Mouse (Mus musculus) stomach, postnatal 0 days (tissue): ENCODE measurements around the gene Rap1gap2. TPM values are rescaled to one million over a fixed set of nuclear protein-coding genes. Genes with fewer than 3 reads are reported as not detected.

ENCODE experiments used
- ATAC-seq: fragments of 200-750 bp; cut with Nextera tagmentation; 2 replicates; pipeline ENCODE4 v1.8.0; 2017; ENCODE audit not compliant: low FRiP score, low TSS enrichment
- DNase-seq: peaks from one replicate; pipeline ENCODE4 v3.0.0-alpha.2; 2016; ENCODE audit warnings: low spot score
- H3K27ac ChIP-seq: fragments of 300-500 bp; sonication (generic); replicated peaks from 2 replicates; pipeline ENCODE4 v1.5.1; 2014; ENCODE audit warnings: mild to moderate bottlenecking, control low read depth
- H3K27me3 ChIP-seq: fragments of 300-500 bp; sonication (generic); 2 replicates; pipeline ENCODE4 v1.6.1; 2014; ENCODE audit warnings: low read length; ENCODE audit not compliant: control insufficient read depth, insufficient read depth
- H3K36me3 ChIP-seq: fragments of 300-500 bp; sonication (generic); 2 replicates; pipeline ENCODE4 v1.6.1; 2014; ENCODE audit warnings: low read length, mixed read lengths; ENCODE audit not compliant: control insufficient read depth, insufficient read depth
- H3K4me1 ChIP-seq: fragments of 300-500 bp; sonication (generic); replicated peaks from 2 replicates; pipeline ENCODE4 v1.6.1; 2014; ENCODE audit warnings: antibody characterized with exemption; ENCODE audit not compliant: control insufficient read depth, insufficient read depth
- H3K4me2 ChIP-seq: fragments of 300-500 bp; sonication (generic); replicated peaks from 2 replicates; pipeline ENCODE4 v1.6.1; 2014; ENCODE audit warnings: low read depth, mild to moderate bottlenecking, control low read depth, moderate library complexity
- H3K4me3 ChIP-seq: fragments of 300-500 bp; sonication (generic); 2 replicates; pipeline ENCODE4 v1.5.1; 2014; ENCODE audit warnings: low read depth, low read length, control low read depth
- H3K9ac ChIP-seq: fragments of 300-500 bp; sonication (generic); 2 replicates; pipeline ENCODE4 v1.6.1; 2014; ENCODE audit warnings: mild to moderate bottlenecking, low read length, control low read depth, mixed read lengths
- H3K9me3 ChIP-seq: fragments of 300-500 bp; sonication (generic); 2 replicates; pipeline ENCODE4 v1.6.1; 2016; ENCODE audit warnings: low read length; ENCODE audit not compliant: control insufficient read depth
- CTCF ChIP-seq: IDR thresholded peaks from 2 replicates; pipeline ENCODE4 v1.5.1; 2016; ENCODE audit warnings: antibody characterized with exemption, low read depth, mild to moderate bottlenecking, moderate library complexity
- EP300 ChIP-seq: optimal IDR thresholded peaks from 2 replicates; pipeline ENCODE3; 2016; ENCODE audit warnings: antibody characterized with exemption
- WGBS: fragments of 180-500 bp; shearing (Covaris S2); extraction: QIAGEN DNeasy Blood & Tissue Kit; methylation state at CpG from one replicate; pipeline ENCODE4 v1.1.7; 2014; 5-methylcytosine and 5-hydroxymethylcytosine counted together
- polyA plus RNA-seq: library from polyadenylated mRNA; unstranded; fragments of >200 nt; fragmentation: Nextera tagmentation; extraction: Ambion mirVana; gene quantifications from 2 replicates; pipeline ENCODE4 v1.2.1, GENCODE M21; 2015

Gene Rap1gap2
- polyA plus RNA-seq, 1 experiment from 2014 or later: 7.6 TPM

GRCm38 (mm10) chr11:74649647-74650551, 39.2 kb upstream of the Rap1gap2 start:
- ATAC-seq (peak; percentile 64), DNase-seq (peak; percentile 73)
- Histone ChIP-seq H3K4me3 (peak overlapping the region; percentile 96), H3K9ac (peak overlapping the region; percentile 90), H3K4me1 (peaks cover 4% of the 10 kb centered on the region; the same call in 1 of the 2 replicates), H3K9me3 (no peaks in the 10 kb centered on the region), H3K4me2 (peak overlapping the region; percentile 94), H3K36me3 (no peaks in the 10 kb centered on the region), H3K27ac (peak overlapping the region; percentile 93), H3K27me3 (no peaks in the 10 kb centered on the region)
- TF ChIP-seq EP300: no peak
- TF ChIP-seq CTCF: peak; percentile 24; the same call in 1 of the 2 replicates
- 1% methylated on average over 48 of the region's 53 CpGs for WGBS

GRCm38 (mm10) chr11:74649095-74649646, 38.5 kb upstream of the Rap1gap2 start, which contains the start of gene Cluh:
Gene Cluh (plus strand): TSS chr11:74649495.
- Histone ChIP-seq H3K9ac (peak within 1 kb of the TSS; percentile 90), H3K27me3 (no peaks in the 10 kb centered on the region), H3K36me3 (no peaks in the 10 kb centered on the region), H3K9me3 (no peaks in the 10 kb centered on the region), H3K27ac (peak within 1 kb of the TSS; percentile 93), H3K4me2 (peak within 1 kb of the TSS; percentile 94), H3K4me3 (peak within 1 kb of the TSS; percentile 96), H3K4me1 (peaks cover 4% of the 10 kb centered on the region; the same call in 1 of the 2 replicates)
- WGBS: under 1% methylated on average over 53 of the region's 58 CpGs
- TF ChIP-seq CTCF (peak; percentile 9; the same call in 1 of the 2 replicates), EP300 (no peak)
- ATAC-seq: peak; percentile 93
- peak; percentile 97 for DNase-seq

GRCm38 (mm10) chr11:74648676-74649075, 38.0 kb upstream of the Rap1gap2 start:
- H3K4me3 ChIP-seq: peak overlapping the region; percentile 96
- H3K9me3 ChIP-seq: no peaks in the 10 kb centered on the region
- H3K4me1 ChIP-seq: peaks cover 4% of the 10 kb centered on the region; the same call in 1 of the 2 replicates
- peak overlapping the region; percentile 94 for H3K4me2 ChIP-seq
- DNase-seq (no peak), ATAC-seq (peak; percentile 10; the same call in 1 of the 2 replicates)
- peak overlapping the region; percentile 45 for H3K9ac ChIP-seq
- TF ChIP-seq EP300: no peak
- TF ChIP-seq CTCF: no peak
- H3K27ac ChIP-seq: peak overlapping the region; percentile 93
- H3K36me3 ChIP-seq: no peaks in the 10 kb centered on the region
- 0% methylated on average over 1 of the region's 1 CpGs for WGBS
- no peaks in the 10 kb centered on the region for H3K27me3 ChIP-seq

GRCm38 (mm10) chr11:74647966-74648365, 37.3 kb upstream of the Rap1gap2 start:
- H3K4me1 ChIP-seq: peaks cover 4% of the 10 kb centered on the region; the same call in 1 of the 2 replicates
- TF ChIP-seq CTCF (no peak), EP300 (no peak)
- H3K27ac ChIP-seq: peak overlapping the region; percentile 53
- no peak overlapping the region for H3K9ac ChIP-seq
- WGBS: 89% methylated on average over 1 of the region's 1 CpGs
- ATAC-seq: no peak
- no peak for DNase-seq
- no peak overlapping the region for H3K4me3 ChIP-seq
- no peak overlapping the region for H3K4me2 ChIP-seq
- H3K9me3 ChIP-seq: no peaks in the 10 kb centered on the region
- H3K27me3 ChIP-seq: no peaks in the 10 kb centered on the region
- no peaks in the 10 kb centered on the region for H3K36me3 ChIP-seq

GRCm38 (mm10) chr11:74639628-74640027, 28.9 kb upstream of the Rap1gap2 start:
- Histone ChIP-seq H3K36me3 (no peaks in the 10 kb centered on the region), H3K9me3 (no peaks in the 10 kb centered on the region), H3K27me3 (no peaks in the 10 kb centered on the region), H3K9ac (peak overlapping the region; percentile 14; the same call in 1 of the 2 replicates), H3K4me1 (peaks cover 6% of the 10 kb centered on the region), H3K4me3 (no peak overlapping the region), H3K27ac (peak overlapping the region; percentile 97), H3K4me2 (peak overlapping the region; percentile 86; the same call in 1 of the 2 replicates)
- DNase-seq (no peak), ATAC-seq (no peak)
- TF ChIP-seq CTCF (no peak), EP300 (no peak)
- WGBS: 40% methylated on average over 1 of the region's 1 CpGs
